Mouse (Mus musculus) gastrocnemius, postnatal 14 days (tissue): ENCODE data around the gene Utp4. TPM values are rescaled to one million over a fixed set of nuclear protein-coding genes. Genes with fewer than 3 reads are reported as not detected.
A peak's percentile ranks its signal among the peaks of the same experiment; 100 is the strongest.

ENCODE experiments used
- DNase-seq: peaks from one replicate; pipeline ENCODE4 v3.0.0; 2021; ENCODE audit warnings: mixed read lengths
- intact Hi-C: fragments of 180-260 bp; cut with DNase I; formaldehyde crosslinking; loops from one replicate; pipeline ENCODE4 v1.15.1; 2025; ENCODE audit warnings: low total_unique reads
- total RNA-seq, 2 experiments: library from RNA; stranded (reverse); gene quantifications; 2 replicates each; pipeline ENCODE4 v1.2.3; 2021

Utp4 gene
- total RNA-seq, 2 experiments from 2014 or later, result 15.7 to 19.5 TPM

GRCm38 (mm10) chr8:106933506-106934143 lies 40.2 kb downstream of the Utp4 start:
- intact Hi-C loops, result no loop called here
- no peak for DNase-seq

GRCm38 (mm10) chr8:106934226-106934977 lies 41.0 kb downstream of the Utp4 start:
- intact Hi-C loops, result no loop called here
- no peak for DNase-seq

DNA sequence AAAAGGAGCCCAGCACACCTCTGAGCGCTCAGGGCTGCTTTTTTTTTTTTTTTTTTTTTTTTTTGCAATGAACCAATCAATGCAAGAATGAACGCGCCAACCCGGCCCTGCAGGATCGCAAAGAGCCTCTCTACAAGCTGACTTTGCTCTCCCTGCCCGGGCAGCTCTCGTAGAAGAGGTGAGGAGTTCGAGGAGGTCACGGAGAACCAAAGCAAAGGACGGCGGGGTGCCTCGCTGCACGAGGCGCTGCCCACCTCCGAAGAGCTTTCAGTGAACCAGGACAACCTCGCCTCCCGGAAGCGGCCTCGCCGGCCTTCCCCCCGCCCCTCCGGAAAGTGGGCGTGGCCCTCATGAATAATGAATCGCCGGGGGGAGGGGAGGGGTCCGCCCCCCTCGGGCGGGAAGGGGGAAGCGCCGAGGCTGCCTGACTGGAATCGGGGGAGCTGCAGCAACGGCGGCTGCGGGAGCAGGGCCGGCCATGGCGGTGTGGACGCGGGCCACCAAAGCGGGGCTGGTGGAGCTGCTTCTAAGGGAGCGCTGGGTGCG lies 42.0 kb downstream of the Utp4 start, which contains the start of gene Sntb2:
Gene Sntb2 (plus strand): TSS at position 427 of the 546 bp plus-strand sequence.
- peak; percentile 94 for DNase-seq
- intact Hi-C loops, result no loop called here

- intact Hi-C loops, result no loop called here
- peak; percentile 59 for DNase-seq
Measured at GRCm38 (mm10) chr8:106935899-106936477, 42.6 kb downstream of the Utp4 start.

GRCm38 (mm10) chr8:106936478-106937051 lies 43.1 kb downstream of the Utp4 start:
- DNase-seq, result peak; percentile 28
- intact Hi-C loops, result no loop called here

DNA sequence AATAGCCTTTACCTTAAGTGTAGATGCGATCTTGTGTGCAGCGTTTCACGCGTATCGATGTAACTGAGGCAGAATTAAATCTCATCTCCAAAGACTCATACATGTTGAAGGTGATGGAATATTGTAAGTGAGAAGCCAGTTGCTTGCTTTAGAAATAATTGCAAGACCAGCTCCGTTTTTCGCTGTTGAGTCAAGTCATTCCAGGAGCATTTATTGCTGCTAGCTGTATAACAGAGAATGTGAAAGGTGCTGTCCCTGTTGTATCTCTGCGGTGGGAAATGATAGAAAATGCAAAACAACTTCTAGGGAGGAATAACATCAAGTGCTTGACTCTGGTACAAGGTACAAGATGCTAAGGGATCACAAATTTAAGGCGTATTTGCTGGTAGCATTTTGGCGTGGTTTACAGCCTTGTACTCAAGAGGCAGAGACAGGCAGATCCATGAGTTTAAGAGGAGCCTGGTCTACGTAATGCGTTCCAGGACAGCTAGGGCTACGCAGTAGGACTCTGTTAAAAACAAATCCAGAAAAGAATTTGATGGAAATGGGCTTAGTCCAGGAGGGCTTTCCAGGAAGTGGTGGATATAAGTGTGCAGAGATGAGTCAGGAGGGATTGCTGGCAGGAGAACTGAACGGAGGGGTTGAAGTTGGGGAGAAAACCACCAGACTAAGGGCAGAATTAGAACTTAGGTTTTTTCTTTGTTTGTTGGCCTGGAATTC lies 43.8 kb downstream of the Utp4 start:
- intact Hi-C loops, result no loop called here
- DNase-seq, result no peak

DNA sequence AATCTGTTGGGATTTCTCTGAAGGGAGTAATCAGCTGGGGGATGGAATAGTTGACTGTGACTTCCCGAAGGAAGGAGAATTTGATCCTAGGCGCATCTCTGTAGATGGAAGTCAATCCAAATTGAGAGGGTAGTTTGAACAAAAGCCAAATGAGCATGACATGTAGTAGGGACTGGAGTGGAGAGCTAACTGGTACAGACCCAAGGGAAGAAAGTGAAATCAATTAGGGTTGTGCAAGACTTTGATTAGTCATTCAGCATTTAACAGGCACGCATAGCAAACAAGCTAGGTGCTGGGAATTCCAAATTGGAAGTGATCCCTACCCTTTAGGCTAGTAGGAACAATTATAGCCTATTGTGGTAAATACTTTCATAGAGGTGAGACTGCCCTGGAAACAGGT lies 48.4 kb downstream of the Utp4 start:
- no peak for DNase-seq
- intact Hi-C loops, result loop anchor here (5.0 kb wide), 1 partner anchor 35 kb away; no protein-coding TSS in a partner anchor

DNA sequence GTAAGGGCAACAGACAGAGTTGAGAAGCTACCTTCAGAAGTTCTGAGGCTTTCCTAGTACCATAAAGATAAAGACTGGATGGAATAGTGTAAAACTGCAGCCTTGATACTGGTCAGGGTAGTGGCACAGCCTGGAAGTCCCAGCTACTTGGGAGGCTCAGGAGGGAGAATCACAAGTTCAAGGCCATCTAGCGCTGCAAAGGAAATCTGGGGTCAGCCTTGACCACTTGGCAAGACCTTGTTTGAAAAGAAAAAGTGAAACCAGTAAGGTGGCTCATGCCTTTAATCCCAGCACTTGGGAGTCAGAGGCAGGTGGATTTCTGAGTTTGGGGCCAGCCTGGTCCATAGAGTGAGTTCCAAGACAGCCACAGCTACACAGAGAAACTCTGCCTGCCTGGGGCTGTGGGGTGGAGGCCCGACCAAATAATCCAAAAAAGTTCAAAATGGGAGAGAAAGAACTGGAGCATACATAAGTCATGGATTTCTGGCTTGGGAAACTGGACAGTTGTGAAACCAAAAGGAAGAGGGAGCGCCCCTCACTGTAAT lies 50.5 kb downstream of the Utp4 start:
- no peak for DNase-seq
- intact Hi-C loops, result loop anchor here (5.0 kb wide), 1 partner anchor 33 kb away; no protein-coding TSS in a partner anchor

- intact Hi-C loops, result loop anchor here (5.0 kb wide), 1 partner anchor 33 kb away; no protein-coding TSS in a partner anchor
- peak; percentile 35 for DNase-seq
Measured at GRCm38 (mm10) chr8:106944756-106945155, 51.3 kb downstream of the Utp4 start.

GRCm38 (mm10) chr8:106948678-106949243 lies 55.3 kb downstream of the Utp4 start:
- DNase-seq, result no peak
- intact Hi-C loops, result no loop called here

DNA sequence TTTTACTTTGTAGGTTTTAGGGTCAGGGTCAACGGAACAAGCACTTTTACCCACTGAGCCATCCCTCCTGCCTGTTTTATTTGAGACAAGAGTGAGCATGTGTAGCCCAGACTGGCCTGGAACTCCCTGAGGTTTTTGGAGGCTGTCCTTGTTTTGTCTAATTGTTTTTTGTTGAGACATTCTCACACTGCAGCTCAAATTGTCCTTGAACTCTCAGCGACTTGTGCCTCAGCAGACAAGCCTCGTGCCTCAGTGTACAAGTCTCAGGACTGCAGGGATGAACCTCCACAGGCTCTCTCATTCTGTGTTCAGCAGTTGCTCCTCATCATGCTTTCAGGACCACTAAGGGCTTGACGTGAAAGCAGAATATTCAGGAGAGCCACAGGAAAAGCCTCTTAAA lies 58.3 kb downstream of the Utp4 start:
- intact Hi-C loops, result no loop called here
- DNase-seq, result no peak

- DNase-seq, result no peak
- intact Hi-C loops, result no loop called here
Measured at GRCm38 (mm10) chr8:106953571-106953970, 60.1 kb downstream of the Utp4 start.

DNA sequence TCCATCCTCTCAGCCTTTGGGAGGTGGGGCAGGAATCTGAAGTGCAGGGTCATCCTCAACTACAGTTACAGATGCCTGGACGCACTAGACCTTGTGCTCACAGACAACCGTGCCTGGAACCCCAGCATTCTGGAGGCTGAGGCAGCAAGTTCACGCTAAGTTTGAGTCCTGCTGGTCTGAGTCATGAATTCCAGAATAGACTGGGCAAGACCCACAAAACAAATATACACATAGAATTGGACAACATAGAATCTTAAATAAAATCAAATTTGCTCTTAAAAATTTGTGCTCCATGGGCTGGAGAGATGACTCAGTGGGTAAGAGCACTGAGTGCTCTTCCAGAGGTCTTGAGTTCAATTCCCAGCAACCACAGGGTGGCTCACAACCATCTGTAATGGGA lies 63.6 kb downstream of the Utp4 start:
- DNase-seq, result no peak
- intact Hi-C loops, result no loop called here

GRCm38 (mm10) chr8:106958212-106958611 lies 64.8 kb downstream of the Utp4 start:
- intact Hi-C loops, result no loop called here
- DNase-seq, result no peak

DNA sequence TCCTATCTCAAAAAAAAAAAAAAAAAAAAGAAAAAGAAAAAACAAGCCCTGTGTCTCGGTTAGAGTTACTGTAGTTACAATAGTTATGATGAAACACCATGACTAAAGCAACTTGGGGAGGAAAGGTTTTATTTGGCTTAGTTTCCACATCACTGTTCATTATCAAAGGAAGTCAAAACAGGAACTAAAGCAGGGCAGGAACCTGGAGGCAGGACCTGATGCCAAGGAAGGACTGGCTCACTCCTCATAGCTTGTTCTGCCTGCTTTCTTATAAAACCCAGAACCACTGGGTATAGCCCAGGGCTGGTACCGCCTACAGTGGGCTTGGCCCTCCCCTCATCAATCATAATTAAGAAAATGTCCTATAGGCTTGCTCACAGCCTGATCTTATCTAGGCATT lies 66.2 kb downstream of the Utp4 start:
- DNase-seq, result no peak
- intact Hi-C loops, result no loop called here

DNA sequence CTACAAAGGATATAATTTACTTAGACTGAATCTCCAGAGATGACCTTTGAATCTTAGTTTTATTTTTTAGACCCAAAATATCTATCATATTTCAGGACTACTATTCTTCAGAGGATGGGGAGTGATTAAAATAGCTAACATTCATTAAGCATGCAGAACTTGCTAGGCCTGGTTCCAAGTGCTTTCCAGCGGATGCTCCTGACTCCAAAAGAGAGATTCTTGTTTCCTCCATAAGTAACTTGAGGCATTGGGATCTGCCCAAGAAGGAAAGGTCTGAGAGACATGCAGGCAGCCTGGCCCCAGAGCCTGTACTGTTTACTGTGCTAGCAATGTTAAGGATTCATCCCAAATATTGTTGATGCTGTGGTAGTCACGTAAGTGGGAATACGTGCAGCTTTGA lies 68.9 kb downstream of the Utp4 start:
- intact Hi-C loops, result no loop called here
- no peak for DNase-seq

DNA sequence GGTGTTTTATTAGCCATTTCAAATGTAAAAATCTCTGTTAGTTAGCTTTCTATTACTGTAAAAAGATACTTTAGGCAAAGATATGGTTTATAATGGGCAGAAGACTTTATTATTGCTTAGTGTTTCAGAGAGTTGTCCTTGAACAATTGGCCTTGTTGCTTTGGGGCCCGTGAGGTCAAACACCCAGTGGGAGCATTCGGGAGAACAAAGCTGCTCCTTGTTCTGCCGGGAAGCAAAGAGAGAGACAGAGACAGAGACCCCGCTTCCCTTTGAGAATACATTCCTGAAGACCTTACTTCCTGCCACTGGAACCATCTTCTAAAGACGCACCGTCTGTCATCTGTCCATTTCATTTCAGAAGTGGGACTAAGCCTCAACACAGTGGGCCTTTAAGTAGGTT lies 69.9 kb downstream of the Utp4 start:
- intact Hi-C loops, result no loop called here
- no peak for DNase-seq

GRCm38 (mm10) chr8:106964573-106964972 lies 71.1 kb downstream of the Utp4 start:
- intact Hi-C loops, result no loop called here
- no peak for DNase-seq

GRCm38 (mm10) chr8:106969964-106970363 lies 76.5 kb downstream of the Utp4 start:
- intact Hi-C loops, result no loop called here
- DNase-seq, result no peak
